Mouse (Mus musculus) stomach, embryonic 14.5 days (tissue): ENCODE results near the gene Togaram2. TPM values are rescaled to one million over a fixed set of nuclear protein-coding genes. Genes with fewer than 3 reads are reported as not detected.
A peak's percentile ranks its signal among the peaks of the same experiment; 100 is the strongest.

ENCODE experiments used
- ATAC-seq: fragments of 200-750 bp; cut with Nextera tagmentation; 2 replicates; pipeline ENCODE4 v1.8.0; 2017; ENCODE audit warnings: low read depth, moderate TSS enrichment; ENCODE audit not compliant: insufficient number of reproducible peaks, insufficient read depth, low FRiP score
- H3K27ac ChIP-seq: fragments of 300-500 bp; sonication (generic); 2 replicates; pipeline ENCODE4 v1.5.1; 2014; ENCODE audit warnings: mild to moderate bottlenecking, low read length, moderate library complexity, mixed read lengths
- H3K27me3 ChIP-seq: fragments of 300-500 bp; sonication (generic); 2 replicates; pipeline ENCODE4 v1.6.1; 2014; ENCODE audit warnings: low read length, control low read depth, mixed read lengths; ENCODE audit not compliant: control insufficient read depth, insufficient read depth
- H3K36me3 ChIP-seq: fragments of 300-500 bp; sonication (generic); 2 replicates; pipeline ENCODE4 v1.6.1; 2014; ENCODE audit warnings: mild to moderate bottlenecking, control low read depth, low read length, moderate library complexity, mixed read lengths; ENCODE audit not compliant: control insufficient read depth, insufficient read depth
- H3K4me1 ChIP-seq: fragments of 300-500 bp; sonication (generic); 2 replicates; pipeline ENCODE4 v1.6.1; 2014; ENCODE audit warnings: low read length, control low read depth, mixed read lengths; ENCODE audit not compliant: control insufficient read depth, insufficient read depth
- H3K4me2 ChIP-seq: fragments of 300-500 bp; sonication (generic); replicated peaks from 2 replicates; pipeline ENCODE4 v1.6.1; 2014; ENCODE audit warnings: low read depth, low read length, control low read depth
- H3K4me3 ChIP-seq: fragments of 300-500 bp; sonication (generic); 2 replicates; pipeline ENCODE4 v1.5.1; 2014; ENCODE audit warnings: low read depth, low read length, control low read depth
- H3K9ac ChIP-seq: fragments of 300-500 bp; sonication (generic); replicated peaks from 2 replicates; pipeline ENCODE4 v1.6.1; 2014; ENCODE audit warnings: low read depth, mild to moderate bottlenecking, control low read depth, low read length, moderate library complexity, mixed read lengths
- H3K9me3 ChIP-seq: fragments of 300-500 bp; sonication (generic); 2 replicates; pipeline ENCODE4 v1.6.1; 2016; ENCODE audit warnings: low read depth, low read length, control low read depth; ENCODE audit not compliant: control insufficient read depth
- WGBS: fragments of 180-500 bp; shearing (Covaris S2); extraction: QIAGEN DNeasy Blood & Tissue Kit; methylation state at CpG from one replicate; pipeline ENCODE4 v1.1.7; 2014; 5-methylcytosine and 5-hydroxymethylcytosine counted together
- polyA plus RNA-seq: library from polyadenylated mRNA; unstranded; fragments of >200 nt; fragmentation: Nextera tagmentation; extraction: Ambion mirVana; gene quantifications from 2 replicates; pipeline ENCODE4 v1.2.1, GENCODE M21; 2014

Togaram2 gene
- polyA plus RNA-seq, 1 experiment from 2014 or later = 0.36 TPM

DNA sequence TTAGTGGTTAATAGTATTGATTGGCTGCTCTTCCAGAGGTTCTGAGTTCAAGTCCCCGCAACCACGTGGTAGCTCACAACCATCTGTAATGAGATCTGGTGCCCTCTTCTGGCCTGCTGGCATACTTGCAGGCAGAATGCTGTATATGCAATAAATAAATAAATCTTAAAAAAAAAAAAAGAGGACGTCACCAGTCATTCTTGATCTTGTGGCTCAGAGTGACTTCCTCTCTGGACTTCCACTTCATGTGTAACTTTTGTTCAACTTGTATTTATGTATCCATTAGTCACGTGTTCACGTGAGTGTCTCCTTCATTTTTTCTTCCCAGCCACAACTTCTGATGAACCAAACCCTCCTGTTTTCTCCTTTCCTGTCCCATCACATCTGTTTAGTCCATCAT lies 3.5 kb upstream of the Togaram2 start:
- H3K4me3 ChIP-seq = no peak overlapping the region
- H3K36me3 ChIP-seq = no peaks in the 10 kb centered on the region
- H3K27ac ChIP-seq = no peak overlapping the region
- 79% methylated on average over 5 of the region's 5 CpGs for WGBS
- no peak overlapping the region for H3K4me2 ChIP-seq
- peaks cover 7% of the 10 kb centered on the region; the same call in 1 of the 2 replicates for H3K4me1 ChIP-seq
- ATAC-seq = no peak
- H3K9me3 ChIP-seq = no peaks in the 10 kb centered on the region
- H3K9ac ChIP-seq = no peak overlapping the region
- H3K27me3 ChIP-seq = no peaks in the 10 kb centered on the region

DNA sequence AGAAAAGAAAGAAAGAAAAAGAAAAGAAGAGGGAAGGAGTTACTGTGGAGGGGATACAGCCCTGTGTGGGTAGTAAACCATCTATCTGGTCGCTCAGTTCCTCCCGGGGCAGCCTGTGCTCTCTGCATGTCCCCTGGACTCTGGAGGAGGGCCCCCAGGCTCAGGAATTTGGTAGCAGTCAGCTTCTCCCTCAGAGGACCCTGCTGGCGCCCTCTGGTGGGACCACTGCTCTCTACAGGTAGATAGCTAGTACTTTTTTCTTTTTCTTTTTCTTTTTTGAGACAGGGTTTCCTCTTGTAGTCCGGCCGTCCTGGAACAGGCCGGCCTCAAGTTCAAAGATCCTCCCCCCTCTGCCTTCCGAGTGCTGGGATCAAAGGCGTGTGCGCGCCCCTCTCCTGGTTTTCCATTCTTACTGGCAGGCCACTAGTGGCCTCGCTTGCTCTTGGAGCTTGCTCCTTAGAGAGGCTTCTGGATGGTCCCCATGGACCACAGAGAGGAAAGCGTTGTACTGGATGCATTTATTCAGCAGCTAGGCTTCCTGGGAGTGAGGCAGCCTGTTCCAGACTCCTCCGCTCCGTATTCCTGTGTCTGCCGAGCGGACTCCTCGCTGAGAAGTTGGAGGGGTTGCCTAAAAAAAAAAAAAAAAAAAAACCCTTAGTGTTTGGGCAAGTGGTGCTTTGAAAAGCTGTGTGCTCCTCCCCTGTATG lies 1.1 kb upstream of the Togaram2 start:
- no peak for ATAC-seq

GRCm38 (mm10) chr17:71673936-71674335 lies 875 bp downstream of the Togaram2 start:
- Histone ChIP-seq H3K27ac (no peak overlapping the region), H3K9me3 (no peaks in the 10 kb centered on the region), H3K4me1 (peaks cover 7% of the 10 kb centered on the region; the same call in 1 of the 2 replicates), H3K4me3 (no peak overlapping the region), H3K9ac (no peak overlapping the region), H3K36me3 (no peaks in the 10 kb centered on the region), H3K4me2 (no peak overlapping the region), H3K27me3 (no peaks in the 10 kb centered on the region)
- WGBS = 46% methylated on average over 9 of the region's 9 CpGs
- no peak for ATAC-seq

More for the DNA sequence above, 1.1 kb upstream of the Togaram2 start:
- Histone ChIP-seq H3K9me3 (no peaks in the 10 kb centered on the region), H3K27ac (no peak overlapping the region), H3K4me2 (no peak overlapping the region), H3K36me3 (no peaks in the 10 kb centered on the region), H3K4me1 (peaks cover 7% of the 10 kb centered on the region; the same call in 1 of the 2 replicates), H3K4me3 (no peak overlapping the region), H3K27me3 (no peaks in the 10 kb centered on the region), H3K9ac (no peak overlapping the region)
- WGBS = 64% methylated on average over 17 of the region's 17 CpGs

GRCm38 (mm10) chr17:71674886-71675285 lies 1.8 kb downstream of the Togaram2 start:
- Histone ChIP-seq H3K4me3 (no peak overlapping the region), H3K36me3 (no peaks in the 10 kb centered on the region), H3K27ac (no peak overlapping the region), H3K27me3 (no peaks in the 10 kb centered on the region), H3K9ac (no peak overlapping the region), H3K9me3 (no peaks in the 10 kb centered on the region), H3K4me1 (peaks cover 7% of the 10 kb centered on the region; the same call in 1 of the 2 replicates), H3K4me2 (no peak overlapping the region)
- WGBS = 79% methylated on average over 18 of the region's 18 CpGs
- ATAC-seq = no peak

GRCm38 (mm10) chr17:71681666-71682065 lies 8.6 kb downstream of the Togaram2 start:
- no peak overlapping the region for H3K27ac ChIP-seq
- 75% methylated on average over 14 of the region's 14 CpGs for WGBS
- no peak overlapping the region for H3K4me3 ChIP-seq
- H3K9me3 ChIP-seq = no peaks in the 10 kb centered on the region
- no peak overlapping the region for H3K4me2 ChIP-seq
- no peak for ATAC-seq
- no peak overlapping the region for H3K9ac ChIP-seq
- 0 out of 2 replicates have a peak, but pooled peaks cover 3% of the 10 kb centered on the region for H3K4me1 ChIP-seq
- no peaks in the 10 kb centered on the region for H3K36me3 ChIP-seq
- H3K27me3 ChIP-seq = no peaks in the 10 kb centered on the region

GRCm38 (mm10) chr17:71682379-71682778 lies 9.3 kb downstream of the Togaram2 start:
- WGBS = 89% methylated on average over 4 of the region's 4 CpGs
- no peak overlapping the region for H3K9ac ChIP-seq
- H3K36me3 ChIP-seq = no peaks in the 10 kb centered on the region
- H3K4me3 ChIP-seq = no peak overlapping the region
- ATAC-seq = no peak
- no peak overlapping the region for H3K4me2 ChIP-seq
- 0 out of 2 replicates have a peak, but pooled peaks cover 3% of the 10 kb centered on the region for H3K4me1 ChIP-seq
- no peaks in the 10 kb centered on the region for H3K9me3 ChIP-seq
- H3K27ac ChIP-seq = no peak overlapping the region
- no peaks in the 10 kb centered on the region for H3K27me3 ChIP-seq

- H3K4me3 ChIP-seq = no peak overlapping the region
- H3K9ac ChIP-seq = no peak overlapping the region
- H3K36me3 ChIP-seq = no peaks in the 10 kb centered on the region
- H3K27ac ChIP-seq = no peak overlapping the region
- WGBS = 89% methylated on average over 6 of the region's 6 CpGs
- 0 out of 2 replicates have a peak, but pooled peaks cover 3% of the 10 kb centered on the region for H3K4me1 ChIP-seq
- H3K4me2 ChIP-seq = no peak overlapping the region
- no peaks in the 10 kb centered on the region for H3K9me3 ChIP-seq
- ATAC-seq = no peak
- no peaks in the 10 kb centered on the region for H3K27me3 ChIP-seq
These were observed 10.2 kb downstream of the Togaram2 start for GRCm38 (mm10) chr17:71683281-71683680.

GRCm38 (mm10) chr17:71684103-71684608 lies 11.1 kb downstream of the Togaram2 start:
- ATAC-seq = 0 out of 2 replicates have a peak, but pooled peaks have one; percentile 33
- no peaks in the 10 kb centered on the region for H3K9me3 ChIP-seq
- H3K4me1 ChIP-seq = 0 out of 2 replicates have a peak, but pooled peaks cover 3% of the 10 kb centered on the region
- H3K36me3 ChIP-seq = no peaks in the 10 kb centered on the region
- H3K9ac ChIP-seq = no peak overlapping the region
- no peak overlapping the region for H3K4me3 ChIP-seq
- H3K4me2 ChIP-seq = no peak overlapping the region
- no peak overlapping the region for H3K27ac ChIP-seq
- H3K27me3 ChIP-seq = no peaks in the 10 kb centered on the region
- 39% methylated on average over 5 of the region's 5 CpGs for WGBS
